Mouse (Mus musculus): ENCODE results near the gene Pigk. TPM values are rescaled to one million over a fixed set of nuclear protein-coding genes. Genes with fewer than 3 reads are reported as not detected.

The Pigk gene
- total and polyA plus RNA-seq, 2 experiments from 2014 or later, result 38.2 to 57.8 TPM

DNA sequence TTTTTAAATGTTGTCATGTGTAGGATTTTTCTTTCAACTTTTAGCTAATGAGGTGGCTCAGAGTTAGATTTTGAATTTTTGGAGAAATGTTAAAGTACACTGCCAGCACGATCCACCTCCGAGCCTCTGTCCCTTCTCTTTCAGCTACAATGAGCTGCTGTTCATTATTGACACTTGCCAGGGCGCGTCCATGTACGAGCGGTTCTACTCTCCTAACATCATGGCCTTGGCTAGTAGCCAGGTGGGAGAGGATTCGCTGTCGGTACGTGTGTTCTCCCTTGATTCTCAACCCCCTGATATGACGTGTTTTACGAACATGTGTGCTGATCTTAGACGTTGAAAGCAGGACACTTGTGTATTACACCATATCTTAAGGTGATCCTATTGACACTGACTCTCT, 30.4 kb downstream of the Pigk start:
- Histone ChIP-seq H3K9ac (replicated peaks; ENCODE audit: low read length) (no peak overlapping the region), H3K27ac (no peak overlapping the region), H3K4me2 (ENCODE audit: low read depth, low read length) (no peak overlapping the region), H3K27me3 (ENCODE audit: insufficient read depth, low read length) (no peaks in the 10 kb centered on the region), H3K4me3 (ENCODE audit: low read length) (no peak overlapping the region), H3K36me3 (ENCODE audit: insufficient read depth, low read length) (no peaks in the 10 kb centered on the region), H3K4me1 (ENCODE audit: insufficient read depth, low read length) (no peaks in the 10 kb centered on the region), H3K9me3 (ENCODE audit: low read length) (no peaks in the 10 kb centered on the region)
- no peak for ATAC-seq
- WGBS, result 85% methylated on average over 12 of the region's 12 CpGs
- no peak for TF ChIP-seq CTCF (IDR thresholded peaks at IDR 0.05; ENCODE audit: low read depth)
- no peak for DNase-seq (ENCODE audit: low spot score)

DNA sequence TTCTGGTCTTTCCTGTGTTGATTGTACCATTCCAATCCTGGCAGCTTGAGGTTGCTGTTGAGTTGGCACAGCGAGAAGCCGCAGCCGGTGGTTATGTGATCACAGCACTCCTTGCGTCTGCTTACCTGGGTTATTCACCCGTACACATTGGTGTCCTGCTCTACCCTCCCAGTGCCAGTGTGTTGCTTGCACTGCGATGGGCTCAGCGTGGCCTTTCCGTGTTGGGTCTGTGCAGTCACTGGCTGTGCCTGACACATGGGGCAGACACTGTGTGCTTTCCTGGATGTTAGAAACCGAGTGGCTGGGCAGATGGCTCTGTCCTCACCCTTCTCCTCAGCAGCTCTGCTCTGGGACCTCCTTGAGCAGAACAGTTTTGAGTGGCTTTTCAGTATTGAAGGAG, 31.7 kb downstream of the Pigk start:
- H3K27me3 ChIP-seq (ENCODE audit: insufficient read depth, low read length), result no peaks in the 10 kb centered on the region
- H3K4me3 ChIP-seq (ENCODE audit: low read length), result no peak overlapping the region
- H3K9me3 ChIP-seq (ENCODE audit: low read length), result no peaks in the 10 kb centered on the region
- no peaks in the 10 kb centered on the region for H3K4me1 ChIP-seq (ENCODE audit: insufficient read depth, low read length)
- DNase-seq (ENCODE audit: low spot score) (no peak), ATAC-seq (no peak)
- no peak overlapping the region for H3K9ac ChIP-seq (replicated peaks; ENCODE audit: low read length)
- no peak overlapping the region for H3K27ac ChIP-seq
- TF ChIP-seq CTCF (IDR thresholded peaks at IDR 0.05; ENCODE audit: low read depth), result no peak
- 91% methylated on average over 9 of the region's 9 CpGs for WGBS
- H3K36me3 ChIP-seq (ENCODE audit: insufficient read depth, low read length), result no peaks in the 10 kb centered on the region
- no peak overlapping the region for H3K4me2 ChIP-seq (ENCODE audit: low read depth, low read length)

DNA sequence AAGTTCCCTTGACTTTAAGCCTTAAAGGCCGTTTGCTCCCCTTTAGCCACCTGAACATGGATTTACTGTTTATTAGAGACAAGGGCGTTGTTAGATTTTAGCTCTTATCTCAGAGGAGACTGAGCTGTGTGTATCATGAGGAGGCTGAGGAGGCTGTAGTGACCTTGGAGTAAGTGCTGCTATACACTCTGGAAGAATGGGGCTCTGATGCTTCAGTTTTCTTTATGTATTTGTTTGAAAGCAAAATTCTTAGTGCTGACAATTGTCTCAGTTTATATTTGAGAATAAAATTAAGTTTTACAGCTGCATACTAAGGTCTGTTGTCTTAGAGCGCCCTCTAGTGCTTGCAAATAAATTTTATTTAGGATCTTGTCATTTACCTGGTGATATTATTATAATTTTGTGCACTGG, 35.6 kb downstream of the Pigk start:
- no peaks in the 10 kb centered on the region for H3K27me3 ChIP-seq (ENCODE audit: insufficient read depth, low read length)
- WGBS, result 34% methylated on average over 3 of the region's 3 CpGs
- peak; percentile 89 for DNase-seq (ENCODE audit: low spot score)
- TF ChIP-seq CTCF (IDR thresholded peaks at IDR 0.05; ENCODE audit: low read depth), result peak; percentile 76
- ATAC-seq, result no peak
- no peak overlapping the region for H3K9ac ChIP-seq (replicated peaks; ENCODE audit: low read length)
- H3K36me3 ChIP-seq (ENCODE audit: insufficient read depth, low read length), result no peaks in the 10 kb centered on the region
- H3K4me1 ChIP-seq (ENCODE audit: insufficient read depth, low read length), result no peaks in the 10 kb centered on the region
- no peak overlapping the region for H3K4me3 ChIP-seq (ENCODE audit: low read length)
- no peak overlapping the region for H3K4me2 ChIP-seq (ENCODE audit: low read depth, low read length)
- no peak overlapping the region for H3K27ac ChIP-seq
- no peaks in the 10 kb centered on the region for H3K9me3 ChIP-seq (ENCODE audit: low read length)

DNA sequence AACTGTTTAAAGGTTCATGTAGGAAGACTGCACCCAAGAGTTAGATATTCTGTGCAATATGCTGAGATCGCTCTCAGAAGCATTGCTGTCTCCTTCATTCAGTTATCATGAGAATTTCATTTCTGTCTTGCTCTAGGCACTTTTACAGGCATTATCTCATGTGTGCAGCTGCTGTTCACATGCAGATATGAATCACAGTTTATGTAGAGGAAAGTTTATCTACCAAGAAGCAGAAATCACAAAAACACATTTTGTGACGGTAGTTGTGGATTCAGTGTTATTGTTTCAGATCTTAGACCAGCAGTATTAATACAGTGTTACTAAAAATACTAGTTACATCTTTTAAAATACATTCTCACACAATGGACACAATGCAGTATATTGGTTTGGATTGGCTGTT, 36.0 kb downstream of the Pigk start:
- Histone ChIP-seq H3K27me3 (ENCODE audit: insufficient read depth, low read length) (no peaks in the 10 kb centered on the region), H3K36me3 (ENCODE audit: insufficient read depth, low read length) (no peaks in the 10 kb centered on the region), H3K4me1 (ENCODE audit: insufficient read depth, low read length) (no peaks in the 10 kb centered on the region), H3K9ac (replicated peaks; ENCODE audit: low read length) (no peak overlapping the region), H3K9me3 (ENCODE audit: low read length) (no peaks in the 10 kb centered on the region), H3K4me2 (ENCODE audit: low read depth, low read length) (no peak overlapping the region), H3K27ac (no peak overlapping the region), H3K4me3 (ENCODE audit: low read length) (no peak overlapping the region)
- TF ChIP-seq CTCF (IDR thresholded peaks at IDR 0.05; ENCODE audit: low read depth), result no peak
- 77% methylated on average over 2 of the region's 2 CpGs for WGBS
- no peak for ATAC-seq
- DNase-seq (ENCODE audit: low spot score), result no peak

DNA sequence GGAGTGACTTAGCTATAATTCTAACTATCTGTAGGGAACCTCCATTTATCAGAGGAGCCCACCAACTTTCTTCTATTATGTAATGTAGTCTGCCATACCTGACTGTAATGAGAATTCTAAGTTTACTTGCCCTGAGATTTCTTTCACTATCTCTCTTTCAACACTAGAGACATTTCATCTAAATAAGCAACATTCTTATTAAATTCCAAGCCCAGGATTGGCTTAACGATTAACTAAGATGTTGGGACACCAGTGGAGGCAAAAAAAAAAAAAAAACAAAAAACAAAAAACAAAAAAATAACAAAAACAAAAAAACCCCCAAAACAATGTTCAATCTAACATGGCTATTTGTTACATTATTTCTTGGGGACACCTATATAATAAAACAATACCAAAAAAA, 39.0 kb downstream of the Pigk start:
- Histone ChIP-seq H3K4me2 (ENCODE audit: low read depth, low read length) (no peak overlapping the region), H3K27me3 (ENCODE audit: insufficient read depth, low read length) (no peaks in the 10 kb centered on the region), H3K9me3 (ENCODE audit: low read length) (no peaks in the 10 kb centered on the region), H3K27ac (no peak overlapping the region), H3K36me3 (ENCODE audit: insufficient read depth, low read length) (no peaks in the 10 kb centered on the region), H3K4me3 (ENCODE audit: low read length) (no peak overlapping the region), H3K9ac (replicated peaks; ENCODE audit: low read length) (no peak overlapping the region), H3K4me1 (ENCODE audit: insufficient read depth, low read length) (peaks cover 10% of the 10 kb centered on the region; the same call in 1 of the 2 replicates)
- ATAC-seq, result no peak
- TF ChIP-seq CTCF (IDR thresholded peaks at IDR 0.05; ENCODE audit: low read depth), result no peak
- WGBS, result 95% methylated on average over 1 of the region's 1 CpGs
- no peak for DNase-seq (ENCODE audit: low spot score)

- Histone ChIP-seq H3K4me1 (ENCODE audit: insufficient read depth, low read length) (peaks cover 12% of the 10 kb centered on the region; the same call in 1 of the 2 replicates), H3K9ac (replicated peaks; ENCODE audit: low read length) (no peak overlapping the region), H3K4me2 (ENCODE audit: low read depth, low read length) (no peak overlapping the region), H3K36me3 (ENCODE audit: insufficient read depth, low read length) (no peaks in the 10 kb centered on the region), H3K27ac (no peak overlapping the region), H3K4me3 (ENCODE audit: low read length) (no peak overlapping the region), H3K27me3 (ENCODE audit: insufficient read depth, low read length) (no peaks in the 10 kb centered on the region), H3K9me3 (ENCODE audit: low read length) (no peaks in the 10 kb centered on the region)
- WGBS, result 80% methylated on average over 4 of the region's 4 CpGs
- TF ChIP-seq CTCF (IDR thresholded peaks at IDR 0.05; ENCODE audit: low read depth), result no peak
- ATAC-seq (no peak), DNase-seq (ENCODE audit: low spot score) (no peak)
Measured at GRCm38 (mm10) chr3:152753345-152753744, 39.4 kb downstream of the Pigk start.

GRCm38 (mm10) chr3:152753920-152754764, 40.2 kb downstream of the Pigk start:
- peak; percentile 80 for DNase-seq (ENCODE audit: low spot score)
- no peaks in the 10 kb centered on the region for H3K36me3 ChIP-seq (ENCODE audit: insufficient read depth, low read length)
- peak overlapping the region; percentile 74 for H3K27ac ChIP-seq
- H3K9ac ChIP-seq (replicated peaks; ENCODE audit: low read length), result no peak overlapping the region
- no peaks in the 10 kb centered on the region for H3K9me3 ChIP-seq (ENCODE audit: low read length)
- WGBS, result 53% methylated on average over 14 of the region's 14 CpGs
- peaks cover 15% of the 10 kb centered on the region for H3K4me1 ChIP-seq (ENCODE audit: insufficient read depth, low read length)
- H3K27me3 ChIP-seq (ENCODE audit: insufficient read depth, low read length), result no peaks in the 10 kb centered on the region
- ATAC-seq, result peak; percentile 74
- peak; percentile 70 for TF ChIP-seq CTCF (IDR thresholded peaks at IDR 0.05; ENCODE audit: low read depth)
- H3K4me2 ChIP-seq (ENCODE audit: low read depth, low read length), result no peak overlapping the region
- H3K4me3 ChIP-seq (ENCODE audit: low read length), result no peak overlapping the region
